Mouse (Mus musculus): ENCODE measurements around the gene Slco1a5. TPM values are rescaled to one million over a fixed set of nuclear protein-coding genes. Genes with fewer than 3 reads are reported as not detected.
"Not testable (repeated sequence)": the region's sequence is repeated elsewhere in the genome, so short reads cannot be mapped to it uniquely, and the experiment has no call there.

Gene Slco1a5
- polyA plus RNA-seq, 1 experiment, result not detected

DNA sequence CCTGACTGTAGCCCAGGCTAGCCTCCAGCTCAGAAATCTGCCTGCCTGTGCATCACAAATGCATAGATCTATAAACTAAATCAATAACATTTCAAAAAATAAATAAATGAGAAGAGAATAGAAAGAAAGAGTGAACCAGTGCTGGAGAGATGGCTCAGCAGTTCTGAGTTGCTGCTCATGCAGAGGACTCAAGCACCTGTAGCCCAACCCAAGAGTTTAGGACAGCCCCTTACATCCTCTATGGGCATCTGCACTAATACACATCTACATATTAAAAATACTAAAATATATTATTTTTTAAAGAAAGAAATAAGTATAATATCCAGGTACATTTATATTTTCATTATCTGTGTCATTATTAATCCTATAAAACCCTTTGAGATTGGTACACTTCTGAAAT lies 17.7 kb downstream of the Slco1a5 start:
- DNase-seq (ENCODE audit: low read depth, low spot score), result no peak

DNA sequence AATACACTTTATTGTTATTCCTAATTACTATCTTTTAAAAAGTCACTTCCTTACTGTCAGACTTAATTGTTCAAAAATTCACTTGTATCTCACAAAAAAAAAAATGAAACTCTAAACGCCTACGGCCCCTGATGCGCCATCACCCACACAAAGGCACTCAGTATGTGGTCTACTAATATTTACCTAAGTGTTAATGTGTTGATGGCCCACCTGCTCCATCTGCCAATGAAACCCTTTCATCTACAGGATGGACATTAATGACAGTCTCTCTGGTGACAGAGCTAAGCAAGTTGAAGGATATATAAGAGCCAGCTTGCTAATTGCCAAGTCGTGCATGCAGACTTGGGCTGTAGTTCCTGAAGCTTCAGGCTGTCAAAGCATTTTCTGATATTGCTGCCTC lies 24.7 kb downstream of the Slco1a5 start, which contains the start of gene Iapp:
Gene Iapp (plus strand): TSS at position 326 of the 400 bp plus-strand sequence.
- DNase-seq (ENCODE audit: low read depth, low spot score), result no peak
- 51% methylated on average over 4 of the region's 4 CpGs for WGBS

DNA sequence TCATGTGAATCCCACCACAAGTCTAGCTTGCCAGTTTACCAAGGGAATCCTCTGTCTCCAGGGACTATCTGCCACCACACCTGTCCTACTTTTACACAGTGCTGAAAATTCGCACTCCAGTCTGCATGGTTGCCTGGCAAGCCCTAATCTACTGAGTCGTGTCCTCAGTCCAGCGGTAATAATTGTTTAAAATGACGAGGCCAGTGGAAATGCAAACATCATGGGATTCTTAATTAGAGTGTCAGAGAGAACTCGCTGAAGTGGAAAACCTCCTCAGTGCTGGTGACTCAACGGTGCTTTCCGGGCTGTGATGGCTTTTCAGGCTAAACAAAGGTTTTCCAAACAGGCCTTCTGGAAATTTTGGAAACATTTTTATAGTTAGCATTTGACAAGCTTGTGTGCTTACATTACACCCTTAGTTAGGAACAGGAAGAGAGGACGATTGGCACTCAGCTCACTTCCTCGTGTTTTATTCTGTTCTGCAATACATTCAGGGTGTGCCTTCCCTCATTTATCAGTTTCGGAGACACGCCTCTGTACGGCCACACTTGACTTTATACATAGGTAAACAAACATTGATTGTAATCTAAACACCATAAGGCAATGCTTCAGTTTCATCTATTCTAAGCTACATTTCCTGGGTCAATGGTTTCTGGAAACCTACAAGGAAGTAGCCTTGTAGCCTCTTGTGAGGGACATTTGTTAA lies 33.2 kb downstream of the Slco1a5 start:
- 17% methylated on average over 12 of the region's 12 CpGs for WGBS
- peak; percentile 57 for DNase-seq (ENCODE audit: low read depth, low spot score)

DNA sequence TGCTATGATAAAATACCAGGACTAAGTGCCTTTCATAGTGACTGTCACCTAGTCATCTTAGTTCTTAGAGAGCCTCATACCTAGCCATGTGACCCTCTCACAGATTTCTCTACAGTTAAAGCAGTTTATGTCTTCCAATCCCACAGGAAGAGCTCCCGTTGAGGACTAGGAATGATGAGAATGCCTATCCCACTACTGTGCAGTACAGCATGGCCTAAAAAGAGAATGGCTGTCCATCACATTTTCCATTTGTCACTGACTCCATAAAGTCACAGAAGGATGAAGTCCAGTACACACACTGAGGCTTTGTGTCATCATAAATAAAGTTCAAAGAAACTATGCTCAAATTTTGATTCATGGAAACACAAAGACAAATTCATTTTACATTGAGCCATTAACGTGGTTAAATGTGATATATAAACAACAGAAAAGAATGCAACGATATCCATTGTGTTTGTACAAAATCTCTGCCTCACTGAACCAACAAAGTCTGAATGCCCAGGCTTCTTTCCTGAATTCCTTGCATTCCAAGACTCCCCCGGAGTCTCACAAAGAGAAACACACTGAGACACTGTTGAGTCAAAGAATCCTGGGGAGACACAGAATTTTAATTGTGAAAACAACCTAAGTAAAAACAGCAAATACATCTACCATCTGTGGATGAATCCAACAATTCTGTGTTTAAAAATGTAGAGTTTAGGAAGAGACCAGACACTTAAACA lies 46.9 kb downstream of the Slco1a5 start:
- 4% methylated on average over 4 of the region's 4 CpGs for WGBS
- no peak for DNase-seq (ENCODE audit: low read depth, low spot score)

- DNase-seq (ENCODE audit: low read depth, low spot score), result not testable (repeated sequence)
- WGBS, result 87% methylated on average over 1 of the region's 1 CpGs
These were observed 72.0 kb downstream of the Slco1a5 start for GRCm38 (mm10) chr6:142250738-142251307.

GRCm38 (mm10) chr6:142245065-142245464 lies 77.7 kb downstream of the Slco1a5 start:
- WGBS, result 64% methylated on average over 5 of the region's 5 CpGs
- DNase-seq (ENCODE audit: low read depth, low spot score), result no peak

- DNase-seq (ENCODE audit: low read depth, low spot score), result no peak
- 57% methylated on average over 1 of the region's 1 CpGs for WGBS
These were observed 83.3 kb downstream of the Slco1a5 start for GRCm38 (mm10) chr6:142239468-142239867.

- no peak for DNase-seq (ENCODE audit: low read depth, low spot score)
These were observed 102.6 kb downstream of the Slco1a5 start for GRCm38 (mm10) chr6:142220138-142220537.

GRCm38 (mm10) chr6:142211821-142212220 lies 111.0 kb downstream of the Slco1a5 start:
- DNase-seq (ENCODE audit: low read depth, low spot score), result no peak

GRCm38 (mm10) chr6:142209749-142210148 lies 113.0 kb downstream of the Slco1a5 start:
- DNase-seq (ENCODE audit: low read depth, low spot score), result no peak

DNA sequence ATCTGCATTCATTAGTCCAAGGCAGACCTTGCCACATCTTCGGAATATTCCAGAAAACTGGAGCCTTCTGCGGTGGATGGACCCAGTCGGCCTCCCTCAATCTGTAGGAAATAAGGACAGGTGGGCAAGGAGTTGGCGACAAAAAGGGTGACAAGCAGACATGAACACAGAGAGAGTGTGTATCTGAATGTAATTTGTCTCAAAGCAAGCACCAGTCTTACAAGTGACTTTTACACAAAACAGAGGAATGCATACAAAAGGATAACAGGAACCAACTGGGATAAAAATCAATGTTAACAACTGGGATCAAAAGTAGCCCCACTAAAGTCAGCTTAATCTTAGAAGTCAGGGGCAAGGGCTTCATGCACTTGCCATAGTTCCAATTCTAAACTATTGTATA lies 114.4 kb downstream of the Slco1a5 start, which contains the start of gene Slco1a6:
Gene Slco1a6 (minus strand): TSS at position 101 of the 400 bp plus-strand sequence.
- no peak for DNase-seq (ENCODE audit: low read depth, low spot score)
- 91% methylated on average over 4 of the region's 4 CpGs for WGBS

- DNase-seq (ENCODE audit: low read depth, low spot score), result no peak
These were observed 122.3 kb downstream of the Slco1a5 start for GRCm38 (mm10) chr6:142200524-142200923.

DNA sequence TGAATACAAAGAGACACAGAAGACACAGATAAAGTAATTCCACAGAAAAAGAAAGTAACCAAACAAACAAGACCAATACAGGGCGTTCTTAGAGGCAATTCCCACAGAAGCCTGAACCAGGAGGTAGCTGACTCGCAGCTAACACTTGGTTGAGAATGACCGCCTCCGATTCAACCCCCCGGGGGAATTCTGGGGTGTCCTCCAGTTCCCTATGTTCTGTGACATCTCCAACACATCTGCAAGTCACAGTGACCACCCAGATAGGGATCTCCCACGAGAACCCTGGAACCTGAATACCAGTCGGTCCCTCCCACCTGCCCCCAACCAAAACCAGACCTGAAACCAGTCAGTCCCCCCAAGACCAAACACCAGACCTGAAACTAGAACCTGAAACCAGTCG lies 128.5 kb downstream of the Slco1a5 start:
- WGBS, result 81% methylated on average over 8 of the region's 8 CpGs
- DNase-seq (ENCODE audit: low read depth, low spot score), result no peak

GRCm38 (mm10) chr6:142191962-142192361 lies 130.8 kb downstream of the Slco1a5 start:
- 58% methylated on average over 1 of the region's 1 CpGs for WGBS
- DNase-seq (ENCODE audit: low read depth, low spot score), result no peak

DNA sequence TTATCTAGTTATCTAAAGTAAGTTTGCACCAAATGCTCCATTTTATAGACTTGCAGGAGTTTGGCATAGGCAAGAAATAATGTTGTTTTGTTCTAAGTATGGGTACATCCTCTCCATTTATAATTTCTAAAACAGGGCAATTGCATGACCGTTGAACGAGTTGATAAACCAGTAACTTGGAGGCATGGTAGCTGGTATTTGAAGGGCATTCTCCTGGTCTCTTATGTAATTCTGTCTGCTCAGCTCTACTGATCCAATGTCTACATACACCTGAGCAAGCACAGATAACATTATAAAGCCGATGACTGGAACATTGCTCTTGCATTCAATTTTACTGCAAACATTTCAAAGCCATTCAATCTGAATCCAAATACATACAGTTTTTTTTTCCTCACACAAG lies 135.4 kb downstream of the Slco1a5 start:
- WGBS, result 91% methylated on average over 3 of the region's 3 CpGs

DNA sequence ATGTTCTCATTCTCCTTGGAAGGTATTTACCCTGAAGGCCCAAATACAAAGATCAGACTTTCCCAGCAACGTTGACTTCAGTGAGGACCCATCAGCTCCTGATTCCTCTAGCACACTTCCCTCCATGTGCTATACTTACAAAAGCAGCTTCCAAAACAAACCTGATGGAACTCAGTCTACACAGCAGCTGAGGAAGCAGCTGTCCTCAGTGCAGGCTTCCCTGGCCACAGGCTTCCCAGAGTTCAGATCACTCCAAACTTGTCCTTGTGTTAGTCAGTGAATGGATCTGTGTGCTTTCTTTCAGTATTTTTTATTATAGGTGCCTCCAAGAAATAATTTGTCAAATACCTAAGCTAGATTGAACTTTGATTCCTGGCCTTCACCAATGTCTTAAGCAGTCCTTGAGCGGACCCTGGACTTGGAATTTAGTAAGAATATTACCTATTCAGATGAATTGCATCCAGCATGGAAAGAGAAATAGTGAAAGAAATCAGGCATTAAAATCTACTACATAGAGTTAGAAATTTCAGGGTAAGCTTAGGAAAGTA lies 136.8 kb downstream of the Slco1a5 start:
- 71% methylated on average over 2 of the region's 2 CpGs for WGBS
- DNase-seq (ENCODE audit: low read depth, low spot score), result no peak

More for the DNA sequence above, 135.4 kb downstream of the Slco1a5 start:
- no peak for DNase-seq (ENCODE audit: low read depth, low spot score)

Other genes starting within 250 kb of the Slco1a5 start
- gene Slco1a6, start 114.5 kb downstream of the Slco1a5 start, polyA plus RNA-seq (2012; rRNA removed), result not detected in 2 replicates
- gene Iapp, start 24.6 kb downstream of the Slco1a5 start, polyA plus RNA-seq (2012; rRNA removed), result 1.4 and 3.9 TPM in 2 replicates
- 5.9 and 8.2 TPM in 2 replicates for gene Pyroxd1, start 22.7 kb upstream of the Slco1a5 start, polyA plus RNA-seq (2012; rRNA removed)
- 4.3 and 5.4 TPM in 2 replicates for gene Recql, start 64.1 kb upstream of the Slco1a5 start, polyA plus RNA-seq (2012; rRNA removed)
- gene Golt1b, start 64.2 kb upstream of the Slco1a5 start, polyA plus RNA-seq (2012; rRNA removed), result 7.7 and 8.0 TPM in 2 replicates
- 0.27 and 0.36 TPM in 2 replicates for gene Spx, start 90.5 kb upstream of the Slco1a5 start, polyA plus RNA-seq (2012; rRNA removed)
- gene Gys2, start 150.1 kb upstream of the Slco1a5 start, polyA plus RNA-seq (2012; rRNA removed), result 0.07 and 0.19 TPM in 2 replicates
- gene Ldhb, start 185.0 kb upstream of the Slco1a5 start, polyA plus RNA-seq (2012; rRNA removed), result 41.9 and 45.7 TPM in 2 replicates
- 17.6 and 19.1 TPM in 2 replicates for gene Kcnj8, start 248.6 kb upstream of the Slco1a5 start, polyA plus RNA-seq (2012; rRNA removed)

Measured in large intestine, adult 2 months (tissue).